Mouse (Mus musculus): ENCODE measurements around the gene Ikzf3. TPM values are rescaled to one million over a fixed set of nuclear protein-coding genes. Genes with fewer than 3 reads are reported as not detected.

Gene Ikzf3
- polyA plus RNA-seq, 1 experiment from 2014 or later = not detected

GRCm38 (mm10) chr11:98581286-98582029, 35.6 kb upstream of the Ikzf3 start:
- H3K4me1 ChIP-seq (ENCODE audit: control insufficient read depth, insufficient read depth, low read length) = peaks cover 12% of the 10 kb centered on the region
- 79% methylated on average over 17 of the region's 17 CpGs for WGBS
- ATAC-seq (ENCODE audit: insufficient number of reproducible peaks, low FRiP score, low TSS enrichment, low read depth) (no peak), DNase-seq (ENCODE audit: low spot score) (no peak)
- no peak overlapping the region for H3K4me2 ChIP-seq (ENCODE audit: low read depth, severe bottlenecking)
- peaks cover 5% of the 10 kb centered on the region; the same call in 1 of the 2 replicates for H3K36me3 ChIP-seq (ENCODE audit: control insufficient read depth, insufficient read depth, low read length)
- no peak overlapping the region for H3K27ac ChIP-seq (replicated peaks; ENCODE audit: low read depth, low read length)
- H3K27me3 ChIP-seq (ENCODE audit: control insufficient read depth, insufficient read depth, low read length) = no peaks in the 10 kb centered on the region
- H3K9ac ChIP-seq (ENCODE audit: low read length) = no peak overlapping the region
- no peak overlapping the region for H3K4me3 ChIP-seq (ENCODE audit: low read depth, low read length)
- no peaks in the 10 kb centered on the region for H3K9me3 ChIP-seq (ENCODE audit: control insufficient read depth, low read length)

GRCm38 (mm10) chr11:98580301-98581121, 34.7 kb upstream of the Ikzf3 start:
- WGBS = 83% methylated on average over 16 of the region's 16 CpGs
- H3K27ac ChIP-seq (replicated peaks; ENCODE audit: low read depth, low read length) = no peak overlapping the region; the same call in 1 of the 2 replicates
- DNase-seq (ENCODE audit: low spot score) (no peak), ATAC-seq (ENCODE audit: insufficient number of reproducible peaks, low FRiP score, low TSS enrichment, low read depth) (no peak)
- no peaks in the 10 kb centered on the region for H3K9me3 ChIP-seq (ENCODE audit: control insufficient read depth, low read length)
- H3K4me3 ChIP-seq (ENCODE audit: low read depth, low read length) = no peak overlapping the region
- no peaks in the 10 kb centered on the region for H3K27me3 ChIP-seq (ENCODE audit: control insufficient read depth, insufficient read depth, low read length)
- H3K9ac ChIP-seq (ENCODE audit: low read length) = no peak overlapping the region
- no peak overlapping the region for H3K4me2 ChIP-seq (ENCODE audit: low read depth, severe bottlenecking)
- peaks cover 5% of the 10 kb centered on the region; the same call in 1 of the 2 replicates for H3K36me3 ChIP-seq (ENCODE audit: control insufficient read depth, insufficient read depth, low read length)
- peaks cover 4% of the 10 kb centered on the region; the same call in 1 of the 2 replicates for H3K4me1 ChIP-seq (ENCODE audit: control insufficient read depth, insufficient read depth, low read length)

- DNase-seq (ENCODE audit: low spot score) (no peak), ATAC-seq (ENCODE audit: insufficient number of reproducible peaks, low FRiP score, low TSS enrichment, low read depth) (no peak)
- Histone ChIP-seq H3K4me1 (ENCODE audit: control insufficient read depth, insufficient read depth, low read length) (no peaks in the 10 kb centered on the region), H3K27me3 (ENCODE audit: control insufficient read depth, insufficient read depth, low read length) (no peaks in the 10 kb centered on the region), H3K27ac (replicated peaks; ENCODE audit: low read depth, low read length) (no peak overlapping the region), H3K4me2 (ENCODE audit: low read depth, severe bottlenecking) (no peak overlapping the region), H3K36me3 (ENCODE audit: control insufficient read depth, insufficient read depth, low read length) (peaks cover 3% of the 10 kb centered on the region; the same call in 1 of the 2 replicates), H3K9me3 (ENCODE audit: control insufficient read depth, low read length) (no peaks in the 10 kb centered on the region), H3K9ac (ENCODE audit: low read length) (no peak overlapping the region), H3K4me3 (ENCODE audit: low read depth, low read length) (no peak overlapping the region)
- 86% methylated on average over 5 of the region's 5 CpGs for WGBS
Measured at GRCm38 (mm10) chr11:98577776-98578175, 31.9 kb upstream of the Ikzf3 start.

- 78% methylated on average over 6 of the region's 6 CpGs for WGBS
- no peak overlapping the region for H3K4me3 ChIP-seq (ENCODE audit: low read depth, low read length)
- no peak overlapping the region for H3K4me2 ChIP-seq (ENCODE audit: low read depth, severe bottlenecking)
Measured at GRCm38 (mm10) chr11:98569461-98569860, 23.6 kb upstream of the Ikzf3 start.

GRCm38 (mm10) chr11:98568326-98568725, 22.5 kb upstream of the Ikzf3 start:
- Histone ChIP-seq H3K9me3 (ENCODE audit: control insufficient read depth, low read length) (no peaks in the 10 kb centered on the region), H3K27me3 (ENCODE audit: control insufficient read depth, insufficient read depth, low read length) (no peaks in the 10 kb centered on the region), H3K4me3 (ENCODE audit: low read depth, low read length) (no peak overlapping the region), H3K4me1 (ENCODE audit: control insufficient read depth, insufficient read depth, low read length) (no peaks in the 10 kb centered on the region), H3K9ac (ENCODE audit: low read length) (no peak overlapping the region), H3K27ac (replicated peaks; ENCODE audit: low read depth, low read length) (no peak overlapping the region), H3K4me2 (ENCODE audit: low read depth, severe bottlenecking) (no peak overlapping the region), H3K36me3 (ENCODE audit: control insufficient read depth, insufficient read depth, low read length) (no peaks in the 10 kb centered on the region)
- no peak for ATAC-seq (ENCODE audit: insufficient number of reproducible peaks, low FRiP score, low TSS enrichment, low read depth)
- DNase-seq (ENCODE audit: low spot score) = peak; percentile 42
- WGBS = 88% methylated on average over 8 of the region's 8 CpGs

More at GRCm38 (mm10) chr11:98569461-98569860, 23.6 kb upstream of the Ikzf3 start:
- no peaks in the 10 kb centered on the region for H3K4me1 ChIP-seq (ENCODE audit: control insufficient read depth, insufficient read depth, low read length)
- no peaks in the 10 kb centered on the region for H3K36me3 ChIP-seq (ENCODE audit: control insufficient read depth, insufficient read depth, low read length)
- ATAC-seq (ENCODE audit: insufficient number of reproducible peaks, low FRiP score, low TSS enrichment, low read depth) = no peak
- no peak overlapping the region for H3K27ac ChIP-seq (replicated peaks; ENCODE audit: low read depth, low read length)
- H3K27me3 ChIP-seq (ENCODE audit: control insufficient read depth, insufficient read depth, low read length) = no peaks in the 10 kb centered on the region
- H3K9me3 ChIP-seq (ENCODE audit: control insufficient read depth, low read length) = no peaks in the 10 kb centered on the region
- H3K9ac ChIP-seq (ENCODE audit: low read length) = no peak overlapping the region
- no peak for DNase-seq (ENCODE audit: low spot score)

GRCm38 (mm10) chr11:98563921-98564414, 18.1 kb upstream of the Ikzf3 start:
- 66% methylated on average over 13 of the region's 13 CpGs for WGBS
- H3K36me3 ChIP-seq (ENCODE audit: control insufficient read depth, insufficient read depth, low read length) = no peaks in the 10 kb centered on the region
- no peaks in the 10 kb centered on the region for H3K9me3 ChIP-seq (ENCODE audit: control insufficient read depth, low read length)

GRCm38 (mm10) chr11:98563025-98563424, 17.2 kb upstream of the Ikzf3 start:
- Histone ChIP-seq H3K9ac (ENCODE audit: low read length) (no peak overlapping the region), H3K9me3 (ENCODE audit: control insufficient read depth, low read length) (no peaks in the 10 kb centered on the region), H3K4me1 (ENCODE audit: control insufficient read depth, insufficient read depth, low read length) (no peaks in the 10 kb centered on the region), H3K27ac (replicated peaks; ENCODE audit: low read depth, low read length) (no peak overlapping the region), H3K4me2 (ENCODE audit: low read depth, severe bottlenecking) (no peak overlapping the region), H3K36me3 (ENCODE audit: control insufficient read depth, insufficient read depth, low read length) (no peaks in the 10 kb centered on the region), H3K27me3 (ENCODE audit: control insufficient read depth, insufficient read depth, low read length) (no peaks in the 10 kb centered on the region), H3K4me3 (ENCODE audit: low read depth, low read length) (no peak overlapping the region)
- DNase-seq (ENCODE audit: low spot score) (no peak), ATAC-seq (ENCODE audit: insufficient number of reproducible peaks, low FRiP score, low TSS enrichment, low read depth) (no peak)
- 86% methylated on average over 3 of the region's 3 CpGs for WGBS

More at GRCm38 (mm10) chr11:98563921-98564414, 18.1 kb upstream of the Ikzf3 start:
- H3K4me1 ChIP-seq (ENCODE audit: control insufficient read depth, insufficient read depth, low read length) = no peaks in the 10 kb centered on the region
- ATAC-seq (ENCODE audit: insufficient number of reproducible peaks, low FRiP score, low TSS enrichment, low read depth) (no peak), DNase-seq (ENCODE audit: low spot score) (no peak)
- no peak overlapping the region for H3K9ac ChIP-seq (ENCODE audit: low read length)
- no peaks in the 10 kb centered on the region for H3K27me3 ChIP-seq (ENCODE audit: control insufficient read depth, insufficient read depth, low read length)
- no peak overlapping the region for H3K27ac ChIP-seq (replicated peaks; ENCODE audit: low read depth, low read length)
- H3K4me2 ChIP-seq (ENCODE audit: low read depth, severe bottlenecking) = no peak overlapping the region
- H3K4me3 ChIP-seq (ENCODE audit: low read depth, low read length) = no peak overlapping the region

- whole genome bisulfite sequencing = 17% methylated on average over 7 of the region's 7 CpGs
- no peak overlapping the region for H3K9ac ChIP-seq (ENCODE audit: low read length)
- H3K27ac ChIP-seq (replicated peaks; ENCODE audit: low read depth, low read length) = no peak overlapping the region
Measured at GRCm38 (mm10) chr11:98560942-98561341, 15.1 kb upstream of the Ikzf3 start.

More at GRCm38 (mm10) chr11:98560942-98561341, 15.1 kb upstream of the Ikzf3 start:
- Histone ChIP-seq H3K9me3 (ENCODE audit: control insufficient read depth, low read length) (no peaks in the 10 kb centered on the region), H3K4me2 (ENCODE audit: low read depth, severe bottlenecking) (no peak overlapping the region), H3K4me1 (ENCODE audit: control insufficient read depth, insufficient read depth, low read length) (no peaks in the 10 kb centered on the region), H3K27me3 (ENCODE audit: control insufficient read depth, insufficient read depth, low read length) (no peaks in the 10 kb centered on the region), H3K4me3 (ENCODE audit: low read depth, low read length) (no peak overlapping the region), H3K36me3 (ENCODE audit: control insufficient read depth, insufficient read depth, low read length) (no peaks in the 10 kb centered on the region)
- DNase-seq (ENCODE audit: low spot score) (no peak), ATAC-seq (ENCODE audit: insufficient number of reproducible peaks, low FRiP score, low TSS enrichment, low read depth) (no peak)
